Mouse (Mus musculus): ENCODE measurements around the gene Jpt1.
A peak's percentile ranks its signal among the peaks of the same experiment; 100 is the strongest.
"Not testable (repeated sequence)": the region's sequence is repeated elsewhere in the genome, so short reads cannot be mapped to it uniquely, and the experiment has no call there.

The Jpt1 gene

GRCm38 (mm10) chr11:115514238-115514663 is at the start of gene Jpt1:
Jpt1 (minus strand) TSS chr11:115514387.
- peak; percentile 96 for DNase-seq (ENCODE audit: low read depth, low spot score)

- peak; percentile 46 for DNase-seq (ENCODE audit: low read depth, low spot score)
These were observed 49.2 kb upstream of the Jpt1 start for GRCm38 (mm10) chr11:115563406-115563805.

- no peak for DNase-seq (ENCODE audit: low read depth, low spot score)
These were observed 41.5 kb upstream of the Jpt1 start for GRCm38 (mm10) chr11:115555717-115556116.

- DNase-seq (ENCODE audit: low read depth, low spot score): peak; percentile 66
These were observed 38.6 kb upstream of the Jpt1 start for GRCm38 (mm10) chr11:115552783-115553182.

- no peak for DNase-seq (ENCODE audit: low read depth, low spot score)
These were observed 29.4 kb upstream of the Jpt1 start for GRCm38 (mm10) chr11:115543571-115543970.

- peak; percentile 42 for DNase-seq (ENCODE audit: low read depth, low spot score)
These were observed 23.9 kb upstream of the Jpt1 start for GRCm38 (mm10) chr11:115538045-115538444.

GRCm38 (mm10) chr11:115536856-115537568 is 22.8 kb upstream of the Jpt1 start:
- DNase-seq (ENCODE audit: low read depth, low spot score): peak; percentile 41

GRCm38 (mm10) chr11:115536038-115536681 is 22.0 kb upstream of the Jpt1 start, which contains the start of gene Sumo2:
Sumo2 (minus strand) TSS chr11:115536276.
- DNase-seq (ENCODE audit: low read depth, low spot score): peak; percentile 98

GRCm38 (mm10) chr11:115535401-115536037 is 21.3 kb upstream of the Jpt1 start:
- DNase-seq (ENCODE audit: low read depth, low spot score): peak; percentile 85

- DNase-seq (ENCODE audit: low read depth, low spot score): peak; percentile 25
These were observed 20.7 kb upstream of the Jpt1 start for GRCm38 (mm10) chr11:115534759-115535371.

- DNase-seq (ENCODE audit: low read depth, low spot score): not testable (repeated sequence)
These were observed 12.3 kb upstream of the Jpt1 start for GRCm38 (mm10) chr11:115526446-115526845.

GRCm38 (mm10) chr11:115522703-115523102 is 8.5 kb upstream of the Jpt1 start:
- DNase-seq (ENCODE audit: low read depth, low spot score): no peak

- no peak for DNase-seq (ENCODE audit: low read depth, low spot score)
These were observed 8.1 kb upstream of the Jpt1 start for GRCm38 (mm10) chr11:115522238-115522637.

- no peak for DNase-seq (ENCODE audit: low read depth, low spot score)
These were observed 6.9 kb upstream of the Jpt1 start for GRCm38 (mm10) chr11:115521080-115521479.

GRCm38 (mm10) chr11:115520218-115520617 is 6.0 kb upstream of the Jpt1 start:
- no peak for DNase-seq (ENCODE audit: low read depth, low spot score)

- no peak for DNase-seq (ENCODE audit: low read depth, low spot score)
These were observed 5.4 kb upstream of the Jpt1 start for GRCm38 (mm10) chr11:115519581-115519980.

- peak; percentile 31 for DNase-seq (ENCODE audit: low read depth, low spot score)
These were observed 4.5 kb upstream of the Jpt1 start for GRCm38 (mm10) chr11:115518693-115519092.

GRCm38 (mm10) chr11:115516942-115517341 is 2.8 kb upstream of the Jpt1 start:
- DNase-seq (ENCODE audit: low read depth, low spot score): no peak

- DNase-seq (ENCODE audit: low read depth, low spot score): peak; percentile 34
These were observed 834 bp upstream of the Jpt1 start for GRCm38 (mm10) chr11:115515021-115515420.

- no peak for DNase-seq (ENCODE audit: low read depth, low spot score)
These were observed 633 bp downstream of the Jpt1 start for GRCm38 (mm10) chr11:115513271-115514237.

Measured in CD4-positive, CD25-positive, alpha-beta regulatory T cell, adult 2 months (primary cell).